27 mouse cellular contexts compared by ENCODE assay signal in the genomic region with DNA sequence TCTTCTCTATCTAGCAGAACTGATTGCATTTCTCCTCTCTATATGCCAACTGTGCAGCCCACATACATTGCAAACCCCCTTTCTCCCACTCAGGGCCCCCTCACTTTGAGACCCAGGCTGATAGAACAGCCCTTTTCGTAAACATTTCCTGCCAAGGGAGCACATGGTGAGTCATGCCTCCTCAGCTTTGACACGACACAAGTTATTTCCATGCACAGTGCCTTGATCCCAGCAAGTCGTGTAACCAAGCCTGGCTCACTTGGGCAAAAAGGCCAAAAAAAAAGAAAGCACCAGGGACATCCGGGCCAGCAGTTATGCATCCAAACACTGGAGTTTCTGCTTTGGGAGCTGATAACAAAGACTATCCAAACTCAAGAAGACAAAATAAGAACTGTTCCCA.
"Had no signal": no experiment of that assay in that cellular context is flagged by ENCODE, and none has a peak within 500 bp of the region (broad histone marks: within the 10 kb centered on the region; RNA-seq: fewer than 3 reads in every experiment).

No protein-coding gene starts in this region.

- H3K27ac ChIP-seq: limb, embryonic 10.5 days; limb, embryonic 12.5 days; limb, embryonic 13.5 days; limb, embryonic 15.5 days; liver, embryonic 12.5 days; liver, embryonic 13.5 days; liver, embryonic 14.5 days; liver, embryonic 15.5 days; lung, embryonic 15.5 days; macrophage; midbrain, embryonic 10.5 days; midbrain, embryonic 12.5 days; midbrain, embryonic 13.5 days; midbrain, embryonic 15.5 days; neural tube, embryonic 12.5 days had no signal

- H3K4me3 ChIP-seq: limb, embryonic 10.5 days; limb, embryonic 12.5 days; limb, embryonic 13.5 days; limb, embryonic 15.5 days; liver, embryonic 12.5 days; liver, embryonic 13.5 days; liver, embryonic 15.5 days; lung, embryonic 15.5 days; megakaryocyte, embryonic 14.5 days; midbrain, embryonic 10.5 days; midbrain, embryonic 12.5 days; midbrain, embryonic 13.5 days; midbrain, embryonic 15.5 days; myocyte; neural tube, embryonic 12.5 days had no signal

- DNase-seq: liver; liver, embryonic 13.5 days; liver, postnatal 0 days; lung, adult 18-20 months; lung, adult 2 months; lung, embryonic 14.5 days; lung, postnatal 10 days; lung, postnatal 14 days; lung, postnatal 36 days; lung, postnatal 4 days; midbrain, embryonic 14.5 days had no signal

- H3K4me1 ChIP-seq: limb, embryonic 13.5 days; limb, embryonic 15.5 days; liver, embryonic 12.5 days; liver, embryonic 13.5 days; liver, embryonic 15.5 days; lung, embryonic 15.5 days; megakaryocyte, embryonic 14.5 days; neural tube, embryonic 12.5 days had no signal
